Mouse (Mus musculus): ENCODE measurements at regions not wholly inside any gene's neighbourhood (a gene's known extent, or its start where the extent isn't known, plus 50 kb on each side); places are given as distances from the start of the nearest gene placed in this dataset.
A peak's percentile ranks its signal among the peaks of the same experiment; 100 is the strongest.

GRCm38 (mm10) chr13:32649982-32650381 is 133.8 kb downstream of the Mylk4 start:
- no peak for DNase-seq (ENCODE audit: low read depth, low spot score)

DNA sequence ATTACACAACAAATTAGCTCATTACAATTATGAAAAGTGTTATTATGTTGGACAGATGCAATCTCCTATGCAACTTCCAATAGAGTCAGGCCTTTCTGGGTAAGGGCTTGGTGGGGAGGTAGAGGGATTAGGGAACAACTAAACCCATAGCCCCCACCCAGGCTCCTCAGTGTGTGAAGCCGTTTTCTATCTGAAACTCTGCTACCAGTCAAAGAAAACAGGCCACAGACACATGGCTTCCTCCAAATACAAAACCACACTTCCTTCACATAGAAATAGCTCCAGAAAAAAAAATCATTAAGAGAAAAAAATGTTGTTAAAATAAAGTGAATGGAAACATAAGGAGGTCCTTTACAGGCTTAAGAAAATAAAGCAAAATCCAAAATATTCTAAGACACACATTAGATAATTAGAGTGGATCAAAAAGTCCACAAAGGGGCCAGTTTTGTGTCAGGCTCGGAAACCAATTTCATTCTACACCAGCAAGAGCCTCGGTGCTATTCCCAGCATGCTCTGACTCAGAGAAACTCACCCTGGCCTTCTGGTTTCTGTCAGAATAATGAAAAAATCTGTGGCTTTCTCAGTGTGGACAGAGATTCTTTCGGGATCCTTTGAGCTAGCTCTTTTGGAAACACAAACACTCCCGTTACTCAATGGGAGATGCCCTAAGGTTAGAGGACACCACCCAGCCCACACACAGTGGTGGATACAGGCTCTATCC is 140.6 kb downstream of the Mylk4 start:
- no peak for DNase-seq (ENCODE audit: low read depth, low spot score)

DNA sequence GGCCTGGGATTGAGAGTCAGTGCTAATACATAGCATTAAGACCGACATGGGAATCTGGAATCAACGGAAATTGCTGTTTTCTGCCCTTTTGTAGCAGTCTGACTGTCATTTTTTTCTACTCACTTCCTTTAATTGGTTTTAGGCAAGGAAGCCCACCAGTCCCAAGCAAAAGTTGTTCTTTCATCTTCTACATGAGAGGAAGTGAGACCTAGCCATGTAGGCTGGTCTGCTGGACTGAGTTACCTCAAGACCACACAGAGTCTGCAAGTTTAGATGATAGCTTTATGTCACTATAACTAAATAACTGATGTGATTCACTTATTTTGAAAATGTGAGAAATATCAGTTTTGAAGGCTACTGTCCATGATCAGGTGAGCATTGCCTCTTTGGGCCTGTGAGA is 142.8 kb downstream of the Mylk4 start:
- no peak for DNase-seq (ENCODE audit: low read depth, low spot score)

DNA sequence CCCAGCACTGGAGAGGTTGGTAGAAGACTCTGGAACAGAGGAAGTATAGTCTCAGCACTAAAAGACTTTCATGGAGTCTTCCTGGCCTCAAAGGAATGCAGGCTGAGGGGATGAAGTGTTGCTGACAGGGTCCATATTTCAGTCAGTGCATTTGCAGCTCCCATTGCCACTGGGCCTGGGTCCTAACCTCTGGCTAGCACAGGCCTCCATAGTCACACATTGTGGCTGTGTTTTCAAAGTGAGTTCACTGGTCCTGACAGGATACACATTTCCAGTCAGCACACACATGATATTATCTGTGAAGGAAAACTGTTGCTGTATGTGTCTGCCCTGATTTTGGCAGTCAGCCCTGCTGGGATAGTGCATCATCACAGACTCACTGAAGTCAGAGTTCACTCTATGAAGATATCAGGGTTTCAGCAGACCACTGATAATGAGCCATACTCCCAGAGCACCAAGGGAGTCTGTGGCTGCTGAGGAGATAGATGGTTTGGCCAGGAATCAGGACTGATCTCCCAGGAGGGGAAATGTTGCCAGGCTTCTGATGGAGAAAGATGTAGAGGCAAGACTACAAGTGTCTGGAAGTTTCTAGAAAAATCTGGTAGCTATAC is 153.5 kb downstream of the Mylk4 start:
- DNase-seq (ENCODE audit: low read depth, low spot score), result no peak

DNA sequence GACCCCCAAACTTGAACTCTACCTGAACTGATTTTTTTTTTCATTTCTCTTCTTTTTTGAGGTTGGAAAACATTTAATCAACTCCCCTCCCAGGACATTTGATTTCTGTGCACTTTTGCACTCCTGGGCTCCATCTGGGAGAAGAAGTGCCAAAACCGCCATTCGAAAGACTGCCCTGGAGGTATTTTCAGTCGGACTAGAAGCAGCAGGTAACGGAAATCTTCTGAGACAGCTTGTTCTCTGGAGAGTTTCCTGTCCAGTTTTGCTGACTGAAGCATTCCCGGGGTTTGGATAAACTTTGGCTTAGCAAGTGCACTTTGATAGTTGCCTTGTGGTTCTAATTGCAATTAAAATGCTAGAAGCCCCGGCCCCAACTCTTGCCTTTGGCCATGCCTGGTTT is 169.8 kb downstream of the Mylk4 start:
- DNase-seq (ENCODE audit: low read depth, low spot score), result no peak

DNA sequence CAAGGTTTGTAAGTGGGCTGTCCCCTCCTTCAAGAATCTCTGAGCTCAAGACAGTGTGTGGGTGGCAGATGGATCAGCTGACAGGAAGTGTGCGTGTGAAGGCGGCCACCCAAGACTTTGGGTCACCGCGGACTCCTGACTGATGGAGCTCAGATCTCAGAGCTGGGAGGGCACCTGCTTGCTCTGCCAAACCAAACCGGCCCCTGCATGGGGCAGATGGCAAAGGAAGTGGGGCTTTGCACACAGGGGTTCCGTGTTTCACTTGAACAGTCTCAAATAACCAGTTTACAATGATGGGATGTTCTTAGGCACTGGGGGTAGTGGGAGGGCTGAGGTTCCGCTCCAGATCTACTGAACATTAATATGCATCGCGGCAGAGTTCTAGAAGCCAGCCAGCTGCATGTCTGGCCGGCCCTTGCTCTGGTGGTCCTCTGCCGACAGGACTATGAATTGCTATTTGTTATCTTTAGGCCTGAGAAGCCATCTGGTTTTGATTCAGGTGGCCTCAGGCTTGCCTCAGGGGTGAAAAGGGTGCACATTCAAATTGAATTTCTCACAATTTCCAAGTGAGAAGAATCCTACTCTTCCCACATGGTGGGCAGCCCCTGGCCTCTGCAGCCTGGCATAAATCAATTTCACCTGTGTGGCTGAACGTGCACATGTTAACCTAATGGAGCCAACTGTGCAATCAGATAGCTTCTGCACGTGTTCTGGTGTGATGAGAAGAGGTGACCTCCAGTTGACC is 172.0 kb downstream of the Mylk4 start:
- DNase-seq (ENCODE audit: low read depth, low spot score), result peak; percentile 48

DNA sequence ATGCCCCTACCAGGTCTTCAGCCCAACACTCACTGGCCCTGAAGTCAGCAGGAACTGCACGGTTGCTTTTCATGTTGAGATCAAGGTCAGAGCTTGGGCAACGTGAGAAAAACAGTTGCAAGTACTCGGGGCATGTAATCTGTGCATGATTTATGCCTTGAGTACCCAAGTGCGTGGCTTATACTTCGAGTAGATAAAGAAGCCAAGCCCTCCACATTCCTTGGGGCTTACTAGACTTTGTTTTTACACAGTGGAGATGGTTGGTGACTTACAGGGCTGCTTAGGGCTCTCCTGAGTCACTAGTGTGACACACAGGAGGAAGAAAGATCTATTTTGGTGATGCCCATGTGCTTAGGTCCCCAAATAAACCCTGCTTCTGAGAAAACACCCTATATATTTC is 172.8 kb downstream of the Mylk4 start:
- DNase-seq (ENCODE audit: low read depth, low spot score), result no peak

DNA sequence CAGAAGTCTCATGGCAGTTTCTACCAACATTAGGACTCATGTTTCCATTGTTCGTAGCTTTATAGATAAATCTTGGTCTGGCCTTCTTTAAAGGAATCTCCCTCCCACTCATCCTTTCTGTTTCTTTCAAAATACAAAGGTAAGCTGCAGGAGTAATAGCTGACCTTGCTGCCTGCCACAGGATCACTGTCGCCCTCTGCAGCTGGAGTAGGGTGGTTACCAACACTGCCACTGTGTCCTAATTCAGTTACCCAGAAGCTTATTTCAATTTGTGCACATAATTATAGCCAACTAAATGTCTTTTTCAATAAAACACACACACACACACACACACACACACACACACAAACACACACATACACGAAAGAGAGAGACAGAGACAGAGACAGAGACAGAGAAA is 175.3 kb downstream of the Mylk4 start:
- no peak for DNase-seq (ENCODE audit: low read depth, low spot score)

DNA sequence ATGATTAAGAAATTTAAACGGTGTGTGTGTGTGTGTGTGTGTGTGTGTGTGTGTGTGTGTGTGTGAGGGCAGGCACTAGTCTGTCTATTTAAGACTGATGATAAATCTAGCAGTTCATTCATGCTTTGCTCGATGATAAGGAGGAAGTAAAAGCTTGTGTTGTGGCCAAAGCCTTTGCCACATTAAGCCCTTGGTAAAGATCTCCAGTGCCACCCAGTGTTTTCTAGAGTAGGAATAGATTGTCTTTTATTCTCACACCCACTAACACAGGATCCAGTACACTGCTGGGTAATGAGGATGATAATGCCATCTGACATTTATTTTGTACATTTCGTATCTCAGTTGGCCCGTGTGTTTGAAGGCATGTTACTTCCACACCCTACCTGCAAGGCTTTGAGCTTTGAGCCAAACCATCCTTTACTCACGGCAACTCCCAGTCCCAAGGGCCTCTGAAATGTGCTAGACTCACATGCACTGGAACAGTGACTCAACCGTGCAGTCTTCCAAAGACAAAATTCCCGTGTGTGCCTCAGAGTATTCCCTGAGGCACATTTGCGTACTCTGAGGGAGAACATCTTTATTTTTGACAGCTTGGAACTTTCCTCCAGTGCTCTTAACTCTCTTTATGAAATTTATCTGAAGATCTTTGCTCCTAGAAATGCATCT is 179.7 kb downstream of the Mylk4 start:
- DNase-seq (ENCODE audit: low read depth, low spot score), result no peak

DNA sequence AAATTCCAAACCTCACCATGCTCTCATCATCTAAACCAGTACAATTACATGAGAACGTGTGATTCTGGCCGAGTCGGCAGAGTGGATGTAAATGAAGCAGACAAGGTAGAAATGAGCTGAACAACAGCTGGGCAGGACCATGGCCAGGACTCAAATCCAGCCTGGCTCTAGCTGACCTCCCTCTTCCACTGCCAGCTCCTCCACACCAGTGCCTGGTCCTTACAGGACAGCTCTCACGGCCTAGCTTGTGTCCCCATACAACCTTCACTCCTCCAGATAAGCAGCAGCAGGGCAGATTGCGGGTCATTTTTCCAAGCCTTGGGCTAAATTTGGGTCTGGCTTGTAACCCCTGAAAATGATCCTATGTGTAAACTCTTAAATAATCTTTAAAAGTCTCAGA is 182.4 kb downstream of the Mylk4 start:
- DNase-seq (ENCODE audit: low read depth, low spot score), result no peak

GRCm38 (mm10) chr13:32593611-32594010 is 190.1 kb downstream of the Mylk4 start:
- DNase-seq (ENCODE audit: low read depth, low spot score), result no peak

DNA sequence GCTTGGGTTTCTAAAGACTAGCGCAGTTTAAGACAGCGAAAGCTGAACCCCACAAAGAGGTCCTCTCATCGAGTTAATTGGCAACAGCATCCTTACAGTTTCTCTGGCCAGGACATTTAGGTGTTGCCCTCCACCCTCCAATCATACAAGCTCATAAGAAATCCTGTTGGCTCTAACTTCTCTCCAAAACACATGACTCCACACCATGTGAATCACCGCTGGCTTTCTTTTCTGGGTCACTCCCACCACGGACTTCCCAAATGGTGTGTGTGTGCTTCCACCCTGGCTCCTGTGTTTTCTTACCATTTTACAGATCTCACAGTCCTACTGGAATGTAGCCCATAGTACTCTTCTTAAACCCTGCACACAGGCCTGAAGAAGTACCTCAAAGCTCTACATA is 190.6 kb downstream of the Mylk4 start:
- DNase-seq (ENCODE audit: low read depth, low spot score), result no peak

DNA sequence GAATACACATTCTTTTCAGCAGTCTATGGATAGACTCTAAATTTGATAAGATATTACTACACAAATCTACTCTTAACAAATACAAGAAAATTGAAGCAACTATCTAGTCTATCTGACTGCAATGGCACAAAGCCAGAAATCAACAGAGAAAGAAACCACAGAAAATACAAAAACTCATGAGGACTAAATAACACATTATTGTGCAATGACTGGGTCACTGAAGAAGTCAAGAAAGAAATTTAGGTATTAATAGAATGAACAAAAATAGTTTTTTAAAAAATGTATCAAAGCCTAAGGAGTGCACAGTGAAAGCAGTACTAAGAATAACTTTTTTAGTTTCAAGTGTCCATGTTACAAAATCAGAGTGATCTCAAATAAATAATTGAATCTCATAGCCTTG is 202.2 kb downstream of the Mylk4 start:
- no peak for DNase-seq (ENCODE audit: low read depth, low spot score)

DNA sequence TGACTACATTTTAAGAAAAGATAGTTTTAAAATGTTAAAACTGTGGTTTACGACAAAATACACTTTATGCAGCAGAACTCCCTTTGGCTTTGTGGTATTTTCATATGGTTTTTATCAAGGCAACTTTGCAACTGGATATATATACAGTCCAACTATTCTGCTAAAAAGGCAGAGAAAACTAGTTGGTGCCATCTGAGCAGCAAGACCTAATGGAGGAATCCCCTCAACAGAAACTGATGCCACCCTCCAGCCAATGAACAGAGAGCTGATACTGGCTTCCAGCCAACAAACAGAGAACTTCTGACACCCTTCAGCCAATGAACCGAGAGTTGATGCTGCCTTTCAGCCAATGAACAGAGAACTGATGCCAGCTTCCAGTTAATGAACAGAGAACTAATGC is 215.9 kb downstream of the Mylk4 start:
- DNase-seq (ENCODE audit: low read depth, low spot score), result no peak

DNA sequence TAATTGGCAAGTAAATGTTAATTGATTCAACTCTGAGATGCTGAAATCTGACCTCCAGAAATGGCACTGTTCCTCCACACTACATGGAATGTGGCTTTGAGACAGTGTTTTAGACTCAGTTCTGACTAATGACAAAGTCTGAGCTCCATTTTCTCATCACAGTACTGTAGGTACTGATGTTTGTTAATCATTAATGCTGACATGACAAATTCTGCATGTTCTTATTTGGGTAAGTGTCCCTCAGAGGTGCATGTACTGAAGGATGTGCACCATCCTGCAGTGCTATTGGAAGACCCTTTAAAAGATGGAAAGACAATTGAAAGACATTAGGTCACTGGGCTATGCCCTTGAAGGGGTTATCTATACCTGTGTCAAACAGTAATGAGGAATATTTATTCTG is 222.1 kb upstream of the Gmds start:
- DNase-seq (ENCODE audit: low read depth, low spot score), result no peak

DNA sequence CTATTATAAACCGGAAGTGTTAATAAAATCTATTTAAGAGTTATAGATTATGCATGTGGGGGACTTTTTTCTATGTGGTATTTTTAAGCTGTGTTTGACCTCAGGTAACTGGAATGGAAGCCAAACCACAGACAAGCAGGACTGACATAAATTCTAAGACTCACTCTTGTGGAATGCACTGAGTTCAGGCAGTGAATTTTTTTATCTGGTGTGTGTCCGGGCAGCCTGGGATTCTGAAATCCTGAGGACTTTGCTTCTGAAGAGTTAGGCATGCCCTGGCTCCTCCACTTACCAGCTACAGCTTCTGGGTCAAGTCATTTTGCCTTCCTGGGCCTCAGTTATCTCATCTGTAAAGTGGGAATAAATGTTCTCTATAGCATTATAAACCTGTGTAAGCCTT is 217.9 kb upstream of the Gmds start:
- DNase-seq (ENCODE audit: low read depth, low spot score), result no peak

GRCm38 (mm10) chr13:32555064-32555463 is 216.5 kb upstream of the Gmds start:
- no peak for DNase-seq (ENCODE audit: low read depth, low spot score)

GRCm38 (mm10) chr13:32554601-32555000 is 216.1 kb upstream of the Gmds start:
- no peak for DNase-seq (ENCODE audit: low read depth, low spot score)

DNA sequence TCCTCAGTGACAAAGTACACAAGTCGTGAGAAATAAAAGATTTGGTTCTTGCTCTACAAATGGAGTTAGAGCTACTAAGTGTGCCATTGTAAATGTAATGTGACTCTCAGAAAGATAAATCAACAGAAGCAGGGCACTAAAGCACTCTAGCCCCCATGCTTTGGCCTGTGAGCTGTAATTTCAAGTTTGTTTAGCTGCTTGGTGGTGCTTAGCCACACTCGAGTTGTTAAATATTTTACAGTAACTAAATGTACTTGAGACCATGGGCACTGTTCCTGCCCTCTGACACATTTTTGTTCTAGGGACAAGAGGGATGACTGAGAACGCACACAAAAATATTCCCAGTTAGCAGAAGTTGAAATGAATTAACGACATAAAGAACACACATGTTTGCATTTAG is 214.6 kb upstream of the Gmds start:
- DNase-seq (ENCODE audit: low read depth, low spot score), result no peak

DNA sequence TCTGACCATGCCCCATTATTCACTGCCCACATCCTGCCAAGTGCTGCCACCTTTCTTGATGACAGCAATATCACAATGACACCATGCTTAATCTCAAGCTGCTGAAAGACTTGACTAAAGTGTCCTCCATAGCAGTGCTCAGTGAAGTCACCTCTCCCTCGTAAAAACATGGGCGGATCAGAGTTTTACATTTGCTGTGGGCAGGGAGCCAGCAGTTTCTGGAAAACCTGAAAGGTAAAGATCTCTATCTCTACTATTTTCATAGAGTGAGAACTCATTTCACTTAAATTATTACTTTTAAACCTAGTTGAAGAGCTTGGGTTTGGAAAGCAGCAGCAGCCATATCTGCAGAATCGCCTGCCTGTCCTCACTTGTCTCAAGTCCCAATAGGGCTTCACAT is 211.6 kb upstream of the Gmds start:
- DNase-seq (ENCODE audit: low read depth, low spot score), result no peak

- DNase-seq (ENCODE audit: low read depth, low spot score), result no peak
Observed at GRCm38 (mm10) chr13:32547126-32547525, 208.6 kb upstream of the Gmds start.

DNA sequence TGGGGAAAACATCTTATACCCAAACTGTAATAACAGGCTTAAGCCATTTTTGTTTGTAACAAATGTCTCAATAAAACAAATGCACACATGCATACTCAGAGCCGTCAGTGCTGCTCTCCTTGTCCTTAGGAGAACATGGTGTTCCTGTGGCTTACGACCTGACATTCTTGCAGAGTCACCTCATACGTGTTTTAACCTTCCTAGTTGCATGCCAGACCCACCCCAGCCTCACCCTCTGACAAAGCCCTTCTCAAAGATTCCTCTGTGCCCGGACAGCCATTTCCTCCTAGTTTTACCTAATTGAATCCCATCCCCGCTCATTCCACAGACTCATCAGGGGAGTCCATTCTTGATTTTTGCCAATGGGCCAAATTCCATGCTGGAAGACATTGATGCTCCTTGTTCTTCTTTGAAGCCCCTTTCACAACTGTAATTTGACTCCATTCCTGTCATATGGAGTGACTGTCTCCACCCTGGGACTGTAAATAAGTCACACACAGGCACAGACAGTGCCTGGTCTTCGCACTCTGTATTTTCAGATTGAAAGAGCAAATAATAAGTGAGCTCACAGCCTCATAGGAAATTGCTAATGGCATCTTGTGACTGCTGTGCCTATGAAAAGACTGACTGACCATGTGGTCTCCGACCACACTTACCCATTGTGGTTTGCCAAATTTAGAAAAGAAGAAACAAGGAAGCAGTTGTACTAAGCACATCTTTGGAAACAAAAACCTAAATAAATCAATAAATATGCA is 206.6 kb upstream of the Gmds start:
- DNase-seq (ENCODE audit: low read depth, low spot score), result no peak

All from embryo, embryonic 11.5 days (tissue).